23 mouse cellular contexts compared by ENCODE assay signal in genomic region chr10:36158061-36158691, GRCm38 (mm10).
A peak's percentile ranks its signal among the peaks of the same experiment; 100 is the strongest.
DNase-seq lines count a peak whose midpoint lies in the region; TF ChIP-seq lines count a peak whose summit lies in the region.
"Had no signal": no experiment of that assay in that cellular context is flagged by ENCODE, and none has a peak within 500 bp of the region (broad histone marks: within the 10 kb centered on the region; RNA-seq: fewer than 3 reads in every experiment).

No protein-coding gene starts in this region.

- 18% methylated on average over 2 of the region's 2 CpGs for WGBS in thymus, adult 2 months
- 69% methylated on average over 2 of the region's 2 CpGs for WGBS in midbrain, embryonic 10.5 days

- H3K4me1 ChIP-seq in thymus, adult 2 months (replicated peaks; ENCODE audit: control insufficient read depth, insufficient read depth, low read length) = no peaks in the 10 kb centered on the region
- peaks cover 0 to 6% of the 10 kb centered on the region in 2 experiments; a peak in 2 of 4 replicates for H3K4me1 ChIP-seq in CH12.LX (ENCODE audit: control insufficient read depth in 1 of 2, insufficient read depth in 2 of 2)
- H3K4me1 ChIP-seq in midbrain, embryonic 10.5 days = no peaks in the 10 kb centered on the region
- H3K4me1 ChIP-seq: embryonic facial prominence, embryonic 12.5 days; forebrain, embryonic 13.5 days; heart, embryonic 10.5 days; hindbrain, embryonic 15.5 days; limb, embryonic 12.5 days; neural tube, embryonic 12.5 days had no signal

- dilution Hi-C loops in CH12.LX (cut with MboI; ENCODE audit: extremely low pct_ligation_motif_present, extremely low pct_unique_long_range_greater_than_20kb, low sequenced_read_pairs) = no loop called here

- H3K9ac ChIP-seq in CH12.LX (ENCODE audit: insufficient read depth, low read depth) = no peak overlapping the region
- H3K9ac ChIP-seq: embryonic facial prominence, embryonic 12.5 days; forebrain, embryonic 13.5 days; hindbrain, embryonic 15.5 days; limb, embryonic 12.5 days; liver, postnatal 0 days; neural tube, embryonic 12.5 days had no signal

- no peaks in the 10 kb centered on the region for H3K36me3 ChIP-seq in thymus, adult 2 months (ENCODE audit: control insufficient read depth, insufficient read depth, low read length)
- no peaks in the 10 kb centered on the region for H3K36me3 ChIP-seq in CH12.LX (replicated peaks in 1 of 2; ENCODE audit: control insufficient read depth in 1 of 2, insufficient read depth in 1 of 2, low read length in 1 of 2)
- H3K36me3 ChIP-seq in midbrain, embryonic 10.5 days = no peaks in the 10 kb centered on the region
- H3K36me3 ChIP-seq: embryonic facial prominence, embryonic 12.5 days; heart, embryonic 10.5 days; hindbrain, embryonic 15.5 days; limb, embryonic 12.5 days; neural tube, embryonic 12.5 days had no signal

- TF ChIP-seq EP300 in CH12.LX (IDR thresholded peaks at IDR 0.05; ENCODE audit: low read length) = no peak

- TF ChIP-seq RAD21 in CH12.LX (IDR thresholded peaks at IDR 0.05; ENCODE audit: low read depth, low read length) = no peak

- H3K27me3 ChIP-seq in thymus, adult 2 months (ENCODE audit: control insufficient read depth, insufficient read depth, low read length) = no peaks in the 10 kb centered on the region
- no peaks in the 10 kb centered on the region for H3K27me3 ChIP-seq in CH12.LX (replicated peaks)
- no peaks in the 10 kb centered on the region for H3K27me3 ChIP-seq in midbrain, embryonic 10.5 days (ENCODE audit: low read depth, poor library complexity, severe bottlenecking)
- H3K27me3 ChIP-seq: embryonic facial prominence, embryonic 12.5 days; forebrain, embryonic 13.5 days; hindbrain, embryonic 15.5 days; limb, embryonic 12.5 days; neural tube, embryonic 12.5 days had no signal

- no peak for TF ChIP-seq POLR2A in thymus, adult 2 months (IDR thresholded peaks at IDR 0.05; ENCODE audit: control insufficient read depth, extremely low read depth, insufficient read depth, low read length, poor library complexity)
- TF ChIP-seq POLR2A in CH12.LX (IDR thresholded peaks at IDR 0.05; ENCODE audit: low read depth, low read length) = no peak

- in situ Hi-C loops in CH12.LX (cut with MboI; ENCODE audit: low pct_ligation_motif_present, low pct_unique_long_range_greater_than_20kb, low sequenced_read_pairs) = no loop called here

- no peak for TF ChIP-seq CTCF in thymus, adult 2 months (IDR thresholded peaks at IDR 0.05; ENCODE audit: borderline replicate concordance, control insufficient read depth, extremely low read depth, insufficient read depth, low read length, poor library complexity)
- no peak for TF ChIP-seq CTCF in CH12.LX (conservative IDR thresholded peaks at IDR 0.05 in 1 of 2, IDR thresholded peaks at IDR 0.05 in 1 of 2; ENCODE audit: low read depth in 2 of 2, low read length in 2 of 2)

- H3K9me3 ChIP-seq in CH12.LX (replicated peaks; ENCODE audit: low read length) = no peaks in the 10 kb centered on the region
- H3K9me3 ChIP-seq in midbrain, embryonic 10.5 days (replicated peaks) = no peaks in the 10 kb centered on the region
- H3K9me3 ChIP-seq: embryonic facial prominence, embryonic 12.5 days; forebrain, embryonic 13.5 days; heart, embryonic 10.5 days; hindbrain, embryonic 15.5 days; limb, embryonic 12.5 days; neural tube, embryonic 12.5 days had no signal

- no peak overlapping the region for H3K4me2 ChIP-seq in CH12.LX (ENCODE audit: insufficient read depth, low read depth, poor library complexity, severe bottlenecking)
- H3K4me2 ChIP-seq: embryonic facial prominence, embryonic 12.5 days; forebrain, embryonic 13.5 days; hindbrain, embryonic 15.5 days; limb, embryonic 12.5 days; liver, embryonic 11.5 days; neural tube, embryonic 12.5 days had no signal

- no peaks in the 10 kb centered on the region for H3K79me2 ChIP-seq in CH12.LX (replicated peaks; ENCODE audit: control insufficient read depth, extremely low read depth, insufficient read depth, poor library complexity, severe bottlenecking)

- DNase-seq in thymus, adult 2 months = peak; percentile 8
- no peak for DNase-seq in thymus, postnatal 4 days
- peak; percentile 11 for DNase-seq in CH12.LX (ENCODE audit: extremely low read depth)
- peak; percentile 82 for DNase-seq in naive thymus-derived CD4-positive, alpha-beta T cell, adult 2 months (ENCODE audit: low read depth)
- DNase-seq in cerebellum, adult 9-10 months = no peak
- no peak for DNase-seq in midbrain, embryonic 10.5 days (ENCODE audit: low spot score)
- DNase-seq in neural tube, embryonic 10.5 days (ENCODE audit: extremely low spot score, low spot score) = no peak
- DNase-seq: adrenal gland, adult 2 months; B cell, adult 2 months; cerebellum, adult 11 months; cerebellum, postnatal 10 days; gastrocnemius, adult 2 months; kidney, postnatal 25 days; layer of hippocampus, postnatal 36 days; liver, postnatal 0 days; lung, postnatal 10 days had no signal

- H3K4me3 ChIP-seq in thymus, adult 2 months (ENCODE audit: control insufficient read depth, insufficient read depth, low read length) = no peak overlapping the region
- H3K4me3 ChIP-seq in CH12.LX (replicated peaks in 1 of 3; ENCODE audit: low read depth in 2 of 3, low read length in 2 of 3, poor library complexity in 1 of 3) = no peak overlapping the region
- no peak overlapping the region for H3K4me3 ChIP-seq in midbrain, embryonic 10.5 days
- H3K4me3 ChIP-seq: embryonic facial prominence, embryonic 12.5 days; forebrain, embryonic 13.5 days; gastrocnemius, adult 2 months; heart, embryonic 10.5 days; hindbrain, embryonic 15.5 days; limb, embryonic 12.5 days; neural tube, embryonic 12.5 days had no signal

- H3K27ac ChIP-seq in thymus, adult 2 months (ENCODE audit: control insufficient read depth, insufficient read depth, low read length) = no peak overlapping the region
- H3K27ac ChIP-seq in CH12.LX (ENCODE audit: insufficient read depth, low read depth) = no peak overlapping the region
- no peak overlapping the region for H3K27ac ChIP-seq in midbrain, embryonic 10.5 days (replicated peaks)
- H3K27ac ChIP-seq: embryonic facial prominence, embryonic 12.5 days; forebrain, embryonic 13.5 days; gastrocnemius, adult 2 months; heart, embryonic 10.5 days; hindbrain, embryonic 15.5 days; limb, embryonic 12.5 days; neural tube, embryonic 12.5 days had no signal

TF ChIP-seq in CH12.LX, 34 proteins besides CTCF, POLR2A, EP300 and RAD21:
- TF ChIP-seq CHD1 (IDR thresholded peaks at IDR 0.05; ENCODE audit: low read depth, low read length) (no peak), NELFE (IDR thresholded peaks at IDR 0.05; ENCODE audit: low read depth, low read length) (no peak), KAT2A (IDR thresholded peaks at IDR 0.05; ENCODE audit: insufficient replicate concordance, low read length) (no peak), MEF2A (IDR thresholded peaks at IDR 0.05; ENCODE audit: borderline replicate concordance, low read depth, low read length) (no peak), POLR2AphosphoS2 (IDR thresholded peaks at IDR 0.05; ENCODE audit: low read depth, low read length) (no peak), CHD2 (IDR thresholded peaks at IDR 0.05; ENCODE audit: low read length) (no peak), MAFK (IDR thresholded peaks at IDR 0.05; ENCODE audit: insufficient replicate concordance, low read length) (no peak), JUN (IDR thresholded peaks at IDR 0.05; ENCODE audit: insufficient read depth, low read depth, low read length) (no peak), MAZ (IDR thresholded peaks at IDR 0.05; ENCODE audit: low read depth, low read length) (no peak), USF1 (IDR thresholded peaks at IDR 0.05; ENCODE audit: low read depth, low read length) (no peak), SMC3 (IDR thresholded peaks at IDR 0.05; ENCODE audit: low read depth, low read length) (no peak), MXI1 (IDR thresholded peaks at IDR 0.05; ENCODE audit: low read depth, low read length) (no peak), MYC (IDR thresholded peaks at IDR 0.05; ENCODE audit: low read depth, low read length) (no peak)
TF ChIP-seq in CH12.LX: peak in this region for 0.

Comparison
In these comparisons a context has a peak if more than half of its experiments do, and no peak if none do; other contexts are left out.
1. DNase-seq: peak in thymus, adult 2 months (single experiment), CH12.LX (single experiment) and naive thymus-derived CD4-positive, alpha-beta T cell, adult 2 months (single experiment); none in thymus, postnatal 4 days (single experiment), cerebellum, adult 9-10 months (single experiment), midbrain, embryonic 10.5 days (single experiment) and neural tube, embryonic 10.5 days (single experiment).